Mouse (Mus musculus): ENCODE data around the gene Rgl1. TPM values are rescaled to one million over a fixed set of nuclear protein-coding genes. Genes with fewer than 3 reads are reported as not detected.

Gene Rgl1
- polyA plus RNA-seq, 1 experiment, result 73.2 TPM

DNA sequence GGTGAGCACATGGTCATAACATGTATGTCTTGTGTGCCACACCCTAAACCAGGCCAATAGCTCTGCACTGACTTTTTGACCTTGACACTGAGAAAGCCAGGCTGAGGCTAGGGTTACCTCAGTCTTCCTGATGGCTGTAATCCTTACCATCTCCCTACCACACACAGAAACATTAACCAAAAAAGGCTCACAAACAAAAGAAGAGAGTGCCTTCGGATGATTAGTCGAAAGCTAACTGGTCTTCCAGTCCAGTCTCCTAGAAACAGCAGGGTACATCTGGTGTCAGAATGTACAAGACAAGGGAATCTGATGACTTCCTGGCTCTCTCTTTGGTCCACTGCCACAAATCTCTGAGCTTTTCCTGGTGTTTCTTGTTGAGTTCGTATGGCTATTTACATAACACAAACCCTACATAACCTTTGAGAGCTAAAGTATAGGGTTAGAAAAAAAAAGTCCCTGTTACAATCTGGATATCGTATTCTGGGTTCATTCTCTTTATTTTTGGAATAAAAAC, 249.0 kb downstream of the Rgl1 start:
- peaks cover 11% of the 10 kb centered on the region; the same call in 1 of the 2 replicates for H3K36me3 ChIP-seq (ENCODE audit: control insufficient read depth, insufficient read depth, low read length)
- DNase-seq, result no peak
- WGBS, result 60% methylated on average over 4 of the region's 4 CpGs
- TF ChIP-seq CTCF (conservative IDR thresholded peaks at IDR 0.05; ENCODE audit: insufficient read depth, insufficient read length, low read depth, low read length) (no peak), POLR2A (IDR thresholded peaks at IDR 0.05; ENCODE audit: low read depth, low read length) (no peak)
- H3K27ac ChIP-seq (ENCODE audit: insufficient read depth, low read depth, low read length), result no peak overlapping the region
- H3K4me1 ChIP-seq (ENCODE audit: control insufficient read depth, insufficient read depth, low read length), result no peaks in the 10 kb centered on the region
- H3K4me3 ChIP-seq (ENCODE audit: insufficient read depth, low read depth, low read length), result no peak overlapping the region
- no peaks in the 10 kb centered on the region for H3K27me3 ChIP-seq (replicated peaks; ENCODE audit: control insufficient read depth, insufficient read depth, low read length)

DNA sequence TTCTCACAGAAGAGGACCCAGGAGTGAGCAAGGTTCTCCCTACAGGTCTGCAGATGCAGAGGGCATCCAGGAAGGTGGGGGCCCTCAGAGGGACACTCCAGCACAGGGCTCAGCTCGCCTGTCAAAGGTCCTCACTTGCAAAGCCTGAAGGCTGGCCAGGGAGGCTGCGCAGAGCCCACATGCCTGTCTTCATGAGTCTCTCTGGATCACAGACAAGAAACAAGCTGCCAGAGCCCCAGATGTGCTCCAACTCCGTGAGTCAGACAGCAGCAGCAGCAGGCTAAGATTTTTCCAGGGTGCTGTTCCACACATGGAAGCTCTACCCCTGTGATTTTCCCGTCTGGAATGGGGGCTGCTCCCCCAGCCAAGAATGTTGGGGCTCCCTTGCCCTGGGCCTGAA, 251.9 kb downstream of the Rgl1 start:
- DNase-seq, result no peak
- Histone ChIP-seq H3K27ac (ENCODE audit: insufficient read depth, low read depth, low read length) (no peak overlapping the region), H3K36me3 (ENCODE audit: control insufficient read depth, insufficient read depth, low read length) (peaks cover 9% of the 10 kb centered on the region; the same call in 1 of the 2 replicates), H3K4me1 (ENCODE audit: control insufficient read depth, insufficient read depth, low read length) (no peaks in the 10 kb centered on the region), H3K27me3 (replicated peaks; ENCODE audit: control insufficient read depth, insufficient read depth, low read length) (no peaks in the 10 kb centered on the region), H3K4me3 (ENCODE audit: insufficient read depth, low read depth, low read length) (no peak overlapping the region)
- TF ChIP-seq CTCF (conservative IDR thresholded peaks at IDR 0.05; ENCODE audit: insufficient read depth, insufficient read length, low read depth, low read length) (no peak), POLR2A (IDR thresholded peaks at IDR 0.05; ENCODE audit: low read depth, low read length) (no peak)
- 75% methylated on average over 4 of the region's 4 CpGs for WGBS

DNA sequence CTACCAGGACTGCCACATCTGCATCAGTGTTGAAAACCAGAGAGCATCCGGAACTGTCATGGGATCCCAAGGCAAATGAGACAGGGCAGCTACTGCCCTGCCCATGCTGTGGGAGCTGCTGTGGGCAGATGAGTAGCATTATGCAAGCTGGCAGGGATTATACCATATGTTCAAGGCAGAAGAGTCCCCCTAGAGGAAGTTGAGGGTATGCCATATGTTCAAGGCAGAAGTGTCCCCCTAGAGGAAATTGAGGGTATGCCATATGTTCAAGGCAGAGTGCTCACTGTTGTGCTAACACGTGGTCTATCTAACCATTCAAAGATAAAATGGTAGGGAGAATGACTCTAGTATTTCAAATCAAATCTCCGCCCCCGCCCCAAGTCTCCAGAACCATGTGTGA, 254.9 kb downstream of the Rgl1 start:
- H3K27ac ChIP-seq (ENCODE audit: insufficient read depth, low read depth, low read length), result no peak overlapping the region
- WGBS, result 75% methylated on average over 4 of the region's 4 CpGs
- H3K4me1 ChIP-seq (ENCODE audit: control insufficient read depth, insufficient read depth, low read length), result no peaks in the 10 kb centered on the region
- TF ChIP-seq POLR2A (IDR thresholded peaks at IDR 0.05; ENCODE audit: low read depth, low read length) (no peak), CTCF (conservative IDR thresholded peaks at IDR 0.05; ENCODE audit: insufficient read depth, insufficient read length, low read depth, low read length) (peak; percentile 73)
- no peaks in the 10 kb centered on the region for H3K27me3 ChIP-seq (replicated peaks; ENCODE audit: control insufficient read depth, insufficient read depth, low read length)
- no peak overlapping the region for H3K4me3 ChIP-seq (ENCODE audit: insufficient read depth, low read depth, low read length)
- H3K36me3 ChIP-seq (ENCODE audit: control insufficient read depth, insufficient read depth, low read length), result no peaks in the 10 kb centered on the region
- peak; percentile 71 for DNase-seq

DNA sequence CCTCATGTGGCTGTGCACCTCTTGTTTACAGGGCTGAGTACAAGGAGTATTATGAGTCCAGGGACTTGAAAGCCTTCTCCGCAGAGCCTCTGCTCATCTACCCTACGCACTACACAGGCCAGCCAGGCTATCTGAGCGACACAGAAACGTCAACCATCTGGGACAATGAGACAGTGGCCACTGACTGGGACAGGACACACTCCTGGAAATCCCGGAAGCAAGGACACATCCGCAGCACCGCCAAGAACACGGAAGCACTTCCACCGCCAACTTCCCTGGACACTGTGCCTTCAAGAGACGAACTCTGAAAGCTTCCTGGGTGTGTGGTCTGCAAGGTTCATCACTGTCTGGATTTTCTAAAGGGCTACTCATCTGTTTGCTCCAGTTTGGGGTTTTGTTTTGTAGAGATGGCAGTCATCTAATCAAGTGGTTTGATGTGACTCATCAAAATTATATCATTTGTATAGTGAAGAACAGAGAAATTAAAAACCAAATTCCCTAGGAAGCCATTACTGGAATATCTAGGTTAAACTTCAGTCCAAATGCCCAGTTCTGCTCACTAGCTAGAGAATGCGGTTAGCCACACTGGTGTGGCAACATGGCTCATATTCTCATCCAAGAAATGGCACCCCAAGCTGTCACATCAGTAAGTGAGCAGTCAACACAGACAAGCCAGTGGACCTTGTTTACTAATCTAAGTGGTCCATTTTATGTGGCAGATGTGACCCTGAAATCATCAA, 257.5 kb downstream of the Rgl1 start:
- H3K27ac ChIP-seq (ENCODE audit: insufficient read depth, low read depth, low read length), result no peak overlapping the region
- no peaks in the 10 kb centered on the region for H3K36me3 ChIP-seq (ENCODE audit: control insufficient read depth, insufficient read depth, low read length)
- no peak overlapping the region for H3K4me3 ChIP-seq (ENCODE audit: insufficient read depth, low read depth, low read length)
- 92% methylated on average over 11 of the region's 11 CpGs for WGBS
- no peak for DNase-seq
- no peak for TF ChIP-seq POLR2A (IDR thresholded peaks at IDR 0.05; ENCODE audit: low read depth, low read length)
- TF ChIP-seq CTCF (conservative IDR thresholded peaks at IDR 0.05; ENCODE audit: insufficient read depth, insufficient read length, low read depth, low read length), result no peak
- no peaks in the 10 kb centered on the region for H3K4me1 ChIP-seq (ENCODE audit: control insufficient read depth, insufficient read depth, low read length)
- H3K27me3 ChIP-seq (replicated peaks; ENCODE audit: control insufficient read depth, insufficient read depth, low read length), result no peaks in the 10 kb centered on the region

DNA sequence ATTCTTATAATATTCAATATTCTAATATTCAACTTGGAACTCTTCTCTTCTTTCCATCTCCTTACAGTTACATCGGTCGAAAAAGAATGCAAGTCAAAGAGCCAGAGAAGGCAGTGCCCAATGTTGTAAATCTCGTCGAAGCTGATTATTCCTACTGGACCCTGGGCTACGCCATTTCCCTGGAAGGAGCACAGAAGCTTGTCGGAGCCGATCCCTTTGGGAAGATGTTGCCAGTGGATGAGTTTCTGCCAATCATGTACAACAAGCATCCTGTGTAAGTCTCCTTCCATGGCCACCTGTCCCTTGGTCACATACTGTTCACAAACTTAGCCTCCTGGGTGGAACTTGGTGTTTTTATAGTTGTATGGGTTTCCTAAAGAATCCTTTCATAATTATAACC, 259.4 kb downstream of the Rgl1 start:
- no peak for DNase-seq
- Histone ChIP-seq H3K36me3 (ENCODE audit: control insufficient read depth, insufficient read depth, low read length) (no peaks in the 10 kb centered on the region), H3K27me3 (replicated peaks; ENCODE audit: control insufficient read depth, insufficient read depth, low read length) (no peaks in the 10 kb centered on the region), H3K4me1 (ENCODE audit: control insufficient read depth, insufficient read depth, low read length) (no peaks in the 10 kb centered on the region), H3K4me3 (ENCODE audit: insufficient read depth, low read depth, low read length) (no peak overlapping the region), H3K27ac (ENCODE audit: insufficient read depth, low read depth, low read length) (no peak overlapping the region)
- 91% methylated on average over 7 of the region's 7 CpGs for WGBS
- no peak for TF ChIP-seq POLR2A (IDR thresholded peaks at IDR 0.05; ENCODE audit: low read depth, low read length)
- TF ChIP-seq CTCF (conservative IDR thresholded peaks at IDR 0.05; ENCODE audit: insufficient read depth, insufficient read length, low read depth, low read length), result no peak

DNA sequence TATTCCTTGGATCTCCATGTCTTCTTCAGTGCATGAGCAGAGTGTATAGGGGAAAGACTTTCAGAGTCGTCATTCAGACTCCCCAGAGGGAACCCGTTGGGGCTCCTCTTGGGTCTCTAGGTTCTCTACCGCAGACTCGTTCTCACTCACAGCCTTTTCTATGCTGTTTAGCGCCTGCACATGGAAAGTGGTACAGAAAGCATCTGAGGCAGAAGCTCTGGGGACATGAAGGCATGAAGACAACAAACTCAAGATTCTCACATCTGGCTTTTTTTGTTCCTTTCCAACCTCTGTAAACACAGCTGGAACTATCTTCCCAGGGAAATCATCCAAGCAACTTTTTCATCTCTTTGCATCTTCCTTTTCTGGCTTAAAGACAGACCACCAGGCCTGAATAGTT, 260.0 kb downstream of the Rgl1 start:
- TF ChIP-seq POLR2A (IDR thresholded peaks at IDR 0.05; ENCODE audit: low read depth, low read length) (no peak), CTCF (conservative IDR thresholded peaks at IDR 0.05; ENCODE audit: insufficient read depth, insufficient read length, low read depth, low read length) (no peak)
- H3K27ac ChIP-seq (ENCODE audit: insufficient read depth, low read depth, low read length), result no peak overlapping the region
- no peak overlapping the region for H3K4me3 ChIP-seq (ENCODE audit: insufficient read depth, low read depth, low read length)
- H3K27me3 ChIP-seq (replicated peaks; ENCODE audit: control insufficient read depth, insufficient read depth, low read length), result no peaks in the 10 kb centered on the region
- no peaks in the 10 kb centered on the region for H3K4me1 ChIP-seq (ENCODE audit: control insufficient read depth, insufficient read depth, low read length)
- no peak for DNase-seq
- H3K36me3 ChIP-seq (ENCODE audit: control insufficient read depth, insufficient read depth, low read length), result no peaks in the 10 kb centered on the region
- 95% methylated on average over 5 of the region's 5 CpGs for WGBS

DNA sequence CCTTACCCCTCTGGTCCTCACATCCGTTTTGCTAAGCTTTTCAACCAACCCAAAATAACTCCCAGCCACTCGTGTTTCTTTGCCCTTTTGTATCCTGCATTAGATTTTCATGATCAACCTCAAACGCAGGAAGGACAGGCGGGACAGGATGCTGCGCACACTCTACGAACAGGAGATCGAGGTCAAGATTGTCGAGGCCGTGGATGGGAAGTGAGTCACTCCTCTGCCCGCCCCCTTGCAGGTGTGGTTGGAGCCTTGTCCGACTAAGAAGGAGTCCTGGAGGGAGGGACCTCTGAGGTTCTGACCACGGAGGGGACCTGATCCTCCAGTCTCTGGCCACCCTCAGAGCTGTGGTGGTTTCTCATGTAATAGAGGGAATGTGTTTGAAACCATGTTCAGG, 266.3 kb downstream of the Rgl1 start:
- H3K4me3 ChIP-seq (ENCODE audit: insufficient read depth, low read depth, low read length), result no peak overlapping the region
- no peak for TF ChIP-seq POLR2A (IDR thresholded peaks at IDR 0.05; ENCODE audit: low read depth, low read length)
- TF ChIP-seq CTCF (conservative IDR thresholded peaks at IDR 0.05; ENCODE audit: insufficient read depth, insufficient read length, low read depth, low read length), result no peak
- peak; percentile 74 for DNase-seq
- no peaks in the 10 kb centered on the region; the same call in 1 of the 2 replicates for H3K36me3 ChIP-seq (ENCODE audit: control insufficient read depth, insufficient read depth, low read length)
- WGBS, result 71% methylated on average over 12 of the region's 12 CpGs
- H3K4me1 ChIP-seq (ENCODE audit: control insufficient read depth, insufficient read depth, low read length), result no peaks in the 10 kb centered on the region
- H3K27ac ChIP-seq (ENCODE audit: insufficient read depth, low read depth, low read length), result peak overlapping the region; percentile 55
- no peaks in the 10 kb centered on the region for H3K27me3 ChIP-seq (replicated peaks; ENCODE audit: control insufficient read depth, insufficient read depth, low read length)
